Mouse (Mus musculus): Measurements from ENCODE around the gene Stk24. TPM values are rescaled to one million over a fixed set of nuclear protein-coding genes. Genes with fewer than 3 reads are reported as not detected.

Gene Stk24
- polyA plus RNA-seq, 1 experiment from 2014 or later = 46.3 TPM

- H3K36me3 ChIP-seq (ENCODE audit: control insufficient read depth, insufficient read depth, low read length) = peaks cover 16% of the 10 kb centered on the region
- no peak overlapping the region for H3K4me3 ChIP-seq (ENCODE audit: low read depth, low read length)
- ATAC-seq (ENCODE audit: insufficient number of reproducible peaks, insufficient read depth, low FRiP score, low read depth) = no peak; the same call in 1 of the 2 replicates
- H3K4me1 ChIP-seq (ENCODE audit: control insufficient read depth, insufficient read depth, low read length) = peaks cover 39% of the 10 kb centered on the region
- H3K27ac ChIP-seq (ENCODE audit: low read length) = no peak overlapping the region
- no peaks in the 10 kb centered on the region for H3K9me3 ChIP-seq (ENCODE audit: control insufficient read depth, low read depth, low read length)
- no peak overlapping the region for H3K4me2 ChIP-seq (replicated peaks; ENCODE audit: low read depth, low read length)
- H3K9ac ChIP-seq (replicated peaks; ENCODE audit: low read depth, low read length) = no peak overlapping the region
- WGBS = 61% methylated on average over 8 of the region's 8 CpGs
- no peaks in the 10 kb centered on the region for H3K27me3 ChIP-seq (ENCODE audit: control insufficient read depth, insufficient read depth, low read length)
Observed at GRCm38 (mm10) chr14:121339951-121340401, 39.8 kb downstream of the Stk24 start.

GRCm38 (mm10) chr14:121338819-121339573, 40.8 kb downstream of the Stk24 start:
- 64% methylated on average over 18 of the region's 18 CpGs for WGBS
- Histone ChIP-seq H3K4me3 (ENCODE audit: low read depth, low read length) (no peak overlapping the region), H3K4me2 (replicated peaks; ENCODE audit: low read depth, low read length) (no peak overlapping the region), H3K9me3 (ENCODE audit: control insufficient read depth, low read depth, low read length) (no peaks in the 10 kb centered on the region), H3K27ac (ENCODE audit: low read length) (no peak overlapping the region), H3K9ac (replicated peaks; ENCODE audit: low read depth, low read length) (no peak overlapping the region), H3K4me1 (ENCODE audit: control insufficient read depth, insufficient read depth, low read length) (peaks cover 34% of the 10 kb centered on the region), H3K27me3 (ENCODE audit: control insufficient read depth, insufficient read depth, low read length) (no peaks in the 10 kb centered on the region), H3K36me3 (ENCODE audit: control insufficient read depth, insufficient read depth, low read length) (peaks cover 20% of the 10 kb centered on the region)
- no peak for ATAC-seq (ENCODE audit: insufficient number of reproducible peaks, insufficient read depth, low FRiP score, low read depth)

DNA sequence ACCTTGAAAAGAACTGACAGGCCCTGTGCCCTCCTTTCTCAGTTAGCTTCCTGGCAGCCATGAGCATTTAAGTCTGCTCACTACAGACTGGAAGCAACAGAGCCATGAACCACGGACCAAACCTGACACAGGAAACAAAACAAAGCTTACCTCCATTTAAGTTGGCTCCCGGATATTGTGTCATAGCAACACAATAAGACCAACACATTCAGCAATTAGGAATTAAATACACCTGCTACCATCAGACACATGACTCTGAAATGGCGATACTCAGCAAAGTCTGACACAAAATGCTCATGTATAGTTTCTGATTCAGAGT, 49.8 kb downstream of the Stk24 start:
- Histone ChIP-seq H3K9ac (replicated peaks; ENCODE audit: low read depth, low read length) (no peak overlapping the region), H3K4me3 (ENCODE audit: low read depth, low read length) (no peak overlapping the region), H3K27ac (ENCODE audit: low read length) (no peak overlapping the region), H3K36me3 (ENCODE audit: control insufficient read depth, insufficient read depth, low read length) (peaks cover 3% of the 10 kb centered on the region; the same call in 1 of the 2 replicates), H3K27me3 (ENCODE audit: control insufficient read depth, insufficient read depth, low read length) (no peaks in the 10 kb centered on the region), H3K4me1 (ENCODE audit: control insufficient read depth, insufficient read depth, low read length) (0 out of 2 replicates have a peak, but pooled peaks cover 3% of the 10 kb centered on the region), H3K4me2 (replicated peaks; ENCODE audit: low read depth, low read length) (no peak overlapping the region), H3K9me3 (ENCODE audit: control insufficient read depth, low read depth, low read length) (no peaks in the 10 kb centered on the region)
- no peak for ATAC-seq (ENCODE audit: insufficient number of reproducible peaks, insufficient read depth, low FRiP score, low read depth)
- 80% methylated on average over 3 of the region's 3 CpGs for WGBS

- H3K9ac ChIP-seq (replicated peaks; ENCODE audit: low read depth, low read length) = no peak overlapping the region
- no peaks in the 10 kb centered on the region for H3K9me3 ChIP-seq (ENCODE audit: control insufficient read depth, low read depth, low read length)
- peaks cover 2% of the 10 kb centered on the region; the same call in 1 of the 2 replicates for H3K36me3 ChIP-seq (ENCODE audit: control insufficient read depth, insufficient read depth, low read length)
- WGBS = 52% methylated on average over 5 of the region's 5 CpGs
- ATAC-seq (ENCODE audit: insufficient number of reproducible peaks, insufficient read depth, low FRiP score, low read depth) = no peak
- no peak overlapping the region for H3K4me2 ChIP-seq (replicated peaks; ENCODE audit: low read depth, low read length)
- 0 out of 2 replicates have a peak, but pooled peaks cover 3% of the 10 kb centered on the region for H3K4me1 ChIP-seq (ENCODE audit: control insufficient read depth, insufficient read depth, low read length)
- H3K27ac ChIP-seq (ENCODE audit: low read length) = no peak overlapping the region
- no peak overlapping the region for H3K4me3 ChIP-seq (ENCODE audit: low read depth, low read length)
- H3K27me3 ChIP-seq (ENCODE audit: control insufficient read depth, insufficient read depth, low read length) = no peaks in the 10 kb centered on the region
Observed at GRCm38 (mm10) chr14:121329401-121330089, 50.3 kb downstream of the Stk24 start.

GRCm38 (mm10) chr14:121328878-121329277, 50.9 kb downstream of the Stk24 start:
- no peak overlapping the region for H3K4me3 ChIP-seq (ENCODE audit: low read depth, low read length)
- no peaks in the 10 kb centered on the region for H3K27me3 ChIP-seq (ENCODE audit: control insufficient read depth, insufficient read depth, low read length)
- H3K36me3 ChIP-seq (ENCODE audit: control insufficient read depth, insufficient read depth, low read length) = no peaks in the 10 kb centered on the region
- WGBS = 70% methylated on average over 5 of the region's 5 CpGs
- H3K27ac ChIP-seq (ENCODE audit: low read length) = no peak overlapping the region
- H3K4me1 ChIP-seq (ENCODE audit: control insufficient read depth, insufficient read depth, low read length) = 0 out of 2 replicates have a peak, but pooled peaks cover 3% of the 10 kb centered on the region
- no peak overlapping the region for H3K4me2 ChIP-seq (replicated peaks; ENCODE audit: low read depth, low read length)
- no peaks in the 10 kb centered on the region for H3K9me3 ChIP-seq (ENCODE audit: control insufficient read depth, low read depth, low read length)
- no peak overlapping the region for H3K9ac ChIP-seq (replicated peaks; ENCODE audit: low read depth, low read length)
- no peak for ATAC-seq (ENCODE audit: insufficient number of reproducible peaks, insufficient read depth, low FRiP score, low read depth)

- Histone ChIP-seq H3K4me1 (ENCODE audit: control insufficient read depth, insufficient read depth, low read length) (0 out of 2 replicates have a peak, but pooled peaks cover 3% of the 10 kb centered on the region), H3K9ac (replicated peaks; ENCODE audit: low read depth, low read length) (no peak overlapping the region), H3K27me3 (ENCODE audit: control insufficient read depth, insufficient read depth, low read length) (no peaks in the 10 kb centered on the region), H3K36me3 (ENCODE audit: control insufficient read depth, insufficient read depth, low read length) (no peaks in the 10 kb centered on the region), H3K4me3 (ENCODE audit: low read depth, low read length) (no peak overlapping the region), H3K4me2 (replicated peaks; ENCODE audit: low read depth, low read length) (no peak overlapping the region), H3K27ac (ENCODE audit: low read length) (no peak overlapping the region), H3K9me3 (ENCODE audit: control insufficient read depth, low read depth, low read length) (no peaks in the 10 kb centered on the region)
- ATAC-seq (ENCODE audit: insufficient number of reproducible peaks, insufficient read depth, low FRiP score, low read depth) = no peak
- 75% methylated on average over 2 of the region's 2 CpGs for WGBS
Observed at GRCm38 (mm10) chr14:121326432-121326831, 53.4 kb downstream of the Stk24 start.

- H3K4me3 ChIP-seq (ENCODE audit: low read depth, low read length) = no peak overlapping the region
- 0 out of 2 replicates have a peak, but pooled peaks cover 3% of the 10 kb centered on the region for H3K4me1 ChIP-seq (ENCODE audit: control insufficient read depth, insufficient read depth, low read length)
- H3K27me3 ChIP-seq (ENCODE audit: control insufficient read depth, insufficient read depth, low read length) = no peaks in the 10 kb centered on the region
- no peaks in the 10 kb centered on the region for H3K9me3 ChIP-seq (ENCODE audit: control insufficient read depth, low read depth, low read length)
- H3K27ac ChIP-seq (ENCODE audit: low read length) = no peak overlapping the region
- 79% methylated on average over 17 of the region's 17 CpGs for WGBS
- H3K36me3 ChIP-seq (ENCODE audit: control insufficient read depth, insufficient read depth, low read length) = no peaks in the 10 kb centered on the region
- no peak overlapping the region for H3K4me2 ChIP-seq (replicated peaks; ENCODE audit: low read depth, low read length)
- H3K9ac ChIP-seq (replicated peaks; ENCODE audit: low read depth, low read length) = no peak overlapping the region
- ATAC-seq (ENCODE audit: insufficient number of reproducible peaks, insufficient read depth, low FRiP score, low read depth) = no peak
Observed at GRCm38 (mm10) chr14:121324521-121325330, 55.1 kb downstream of the Stk24 start.

DNA sequence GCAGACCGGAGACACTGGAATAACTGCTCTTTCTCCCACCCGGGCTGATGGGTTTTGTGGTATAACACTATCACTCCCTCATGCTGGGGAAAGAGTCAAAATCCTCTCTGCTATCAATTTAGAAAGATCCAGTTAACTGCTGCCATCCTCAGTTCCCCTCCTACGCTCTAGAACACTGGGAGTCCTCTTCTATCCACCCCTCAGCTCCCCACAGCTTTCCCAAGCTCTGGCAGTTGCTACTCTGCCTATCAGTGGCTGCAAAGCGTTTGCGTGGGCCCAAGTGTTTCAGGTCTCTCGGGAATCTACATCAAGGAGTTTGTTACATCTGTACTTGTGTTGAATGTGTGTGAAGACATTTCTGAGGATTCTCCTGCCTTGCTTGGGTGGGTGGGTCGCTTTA, 57.2 kb downstream of the Stk24 start:
- Histone ChIP-seq H3K4me2 (replicated peaks; ENCODE audit: low read depth, low read length) (no peak overlapping the region), H3K27me3 (ENCODE audit: control insufficient read depth, insufficient read depth, low read length) (no peaks in the 10 kb centered on the region), H3K9ac (replicated peaks; ENCODE audit: low read depth, low read length) (no peak overlapping the region), H3K27ac (ENCODE audit: low read length) (no peak overlapping the region), H3K4me1 (ENCODE audit: control insufficient read depth, insufficient read depth, low read length) (peaks cover 10% of the 10 kb centered on the region; the same call in 1 of the 2 replicates), H3K4me3 (ENCODE audit: low read depth, low read length) (no peak overlapping the region), H3K9me3 (ENCODE audit: control insufficient read depth, low read depth, low read length) (no peaks in the 10 kb centered on the region), H3K36me3 (ENCODE audit: control insufficient read depth, insufficient read depth, low read length) (no peaks in the 10 kb centered on the region)
- 82% methylated on average over 7 of the region's 7 CpGs for WGBS
- ATAC-seq (ENCODE audit: insufficient number of reproducible peaks, insufficient read depth, low FRiP score, low read depth) = no peak
